Mouse (Mus musculus): ENCODE measurements at regions not wholly inside any gene's neighbourhood (a gene's known extent, or its start where the extent isn't known, plus 50 kb on each side); places are given as distances from the start of the nearest gene placed in this dataset.
"Not testable (repeated sequence)": the region's sequence is repeated elsewhere in the genome, so short reads cannot be mapped to it uniquely, and the experiment has no call there.

- DNase-seq (ENCODE audit: low spot score in 2 of 2), result no peak
Measured at GRCm38 (mm10) chr17:82377176-82377592, 639.0 kb upstream of the Slc8a1 start.

- no peak for DNase-seq (ENCODE audit: low spot score in 2 of 2)
Measured at GRCm38 (mm10) chr17:82367876-82368275, 629.7 kb upstream of the Slc8a1 start.

GRCm38 (mm10) chr17:82366001-82366400 lies 627.8 kb upstream of the Slc8a1 start:
- DNase-seq (ENCODE audit: low spot score in 2 of 2), result no peak

- DNase-seq (ENCODE audit: low spot score in 2 of 2), result no peak
Measured at GRCm38 (mm10) chr17:82348636-82349035, 610.5 kb upstream of the Slc8a1 start.

- DNase-seq (ENCODE audit: low spot score in 2 of 2), result no peak
Measured at GRCm38 (mm10) chr17:82331429-82331828, 593.3 kb upstream of the Slc8a1 start.

- no peak for DNase-seq (ENCODE audit: low spot score in 2 of 2)
Measured at GRCm38 (mm10) chr17:82312191-82312590, 574.0 kb upstream of the Slc8a1 start.

- DNase-seq (ENCODE audit: low spot score in 2 of 2), result no peak
Measured at GRCm38 (mm10) chr17:82306347-82306746, 568.2 kb upstream of the Slc8a1 start.

- DNase-seq (ENCODE audit: low spot score in 2 of 2), result no peak
Measured at GRCm38 (mm10) chr17:82277728-82278127, 539.6 kb upstream of the Slc8a1 start.

- no peak for DNase-seq (ENCODE audit: low spot score in 2 of 2)
Measured at GRCm38 (mm10) chr17:82273946-82274345, 535.8 kb upstream of the Slc8a1 start.

- DNase-seq (ENCODE audit: low spot score in 2 of 2), result no peak
Measured at GRCm38 (mm10) chr17:82272845-82273244, 534.7 kb upstream of the Slc8a1 start.

GRCm38 (mm10) chr17:82266842-82267241 lies 528.7 kb upstream of the Slc8a1 start:
- not testable (repeated sequence) for DNase-seq (ENCODE audit: low spot score in 2 of 2)

- no peak for DNase-seq (ENCODE audit: low spot score in 2 of 2)
Measured at GRCm38 (mm10) chr17:82252362-82252761, 514.2 kb upstream of the Slc8a1 start.

GRCm38 (mm10) chr17:82251841-82252240 lies 513.7 kb upstream of the Slc8a1 start:
- no peak for DNase-seq (ENCODE audit: low spot score in 2 of 2)

GRCm38 (mm10) chr17:82238361-82238760 lies 500.2 kb upstream of the Slc8a1 start:
- no peak for DNase-seq (ENCODE audit: low spot score in 2 of 2)

GRCm38 (mm10) chr17:82237456-82237855 lies 499.3 kb upstream of the Slc8a1 start:
- DNase-seq (ENCODE audit: low spot score in 2 of 2), result no peak

GRCm38 (mm10) chr17:82215728-82216623 lies 477.8 kb upstream of the Slc8a1 start:
- DNase-seq (ENCODE audit: low spot score in 2 of 2), result no peak

GRCm38 (mm10) chr17:82199981-82200380 lies 461.8 kb upstream of the Slc8a1 start:
- no peak for DNase-seq (ENCODE audit: low spot score in 2 of 2)

- no peak for DNase-seq (ENCODE audit: low spot score in 2 of 2)
Measured at GRCm38 (mm10) chr17:82199031-82199642, 461.0 kb upstream of the Slc8a1 start.

- DNase-seq (ENCODE audit: low spot score in 2 of 2), result no peak
Measured at GRCm38 (mm10) chr17:82184261-82184660, 446.1 kb upstream of the Slc8a1 start.

GRCm38 (mm10) chr17:82171216-82171615 lies 433.0 kb upstream of the Slc8a1 start:
- no peak for DNase-seq (ENCODE audit: low spot score in 2 of 2)

GRCm38 (mm10) chr17:82153446-82153845 lies 415.3 kb upstream of the Slc8a1 start:
- no peak for DNase-seq (ENCODE audit: low spot score in 2 of 2)

- no peak for DNase-seq (ENCODE audit: low spot score in 2 of 2)
Measured at GRCm38 (mm10) chr17:82134843-82135242, 396.7 kb upstream of the Slc8a1 start.

GRCm38 (mm10) chr17:82132941-82133340 lies 394.8 kb upstream of the Slc8a1 start:
- no peak for DNase-seq (ENCODE audit: low spot score in 2 of 2)
